Mouse (Mus musculus): ENCODE results near the gene Mucl3.

GRCm38 (mm10) chr17:35653086-35653485 lies 9.6 kb upstream of the Mucl3 start:
- TF ChIP-seq CTCF (IDR thresholded peaks at IDR 0.05; ENCODE audit: borderline replicate concordance, control insufficient read depth, extremely low read depth, insufficient read depth, low read length, poor library complexity) (no peak), POLR2A (IDR thresholded peaks at IDR 0.05; ENCODE audit: control insufficient read depth, extremely low read depth, insufficient read depth, low read length, poor library complexity) (no peak)

Data from thymus, adult 2 months (tissue).